Mouse (Mus musculus): ENCODE measurements around the gene Slc4a1ap.

- no peak for TF ChIP-seq CTCF (IDR thresholded peaks at IDR 0.05; ENCODE audit: extremely low read depth, insufficient read depth, low read length)
- no peak for TF ChIP-seq POLR2A (IDR thresholded peaks at IDR 0.05; ENCODE audit: extremely low read depth, insufficient read depth, low read length)
These were observed 41.3 kb downstream of the Slc4a1ap start for GRCm38 (mm10) chr5:31567951-31568657.
